Mouse (Mus musculus): ENCODE data around the gene Sipa1l1.

The Sipa1l1 gene

DNA sequence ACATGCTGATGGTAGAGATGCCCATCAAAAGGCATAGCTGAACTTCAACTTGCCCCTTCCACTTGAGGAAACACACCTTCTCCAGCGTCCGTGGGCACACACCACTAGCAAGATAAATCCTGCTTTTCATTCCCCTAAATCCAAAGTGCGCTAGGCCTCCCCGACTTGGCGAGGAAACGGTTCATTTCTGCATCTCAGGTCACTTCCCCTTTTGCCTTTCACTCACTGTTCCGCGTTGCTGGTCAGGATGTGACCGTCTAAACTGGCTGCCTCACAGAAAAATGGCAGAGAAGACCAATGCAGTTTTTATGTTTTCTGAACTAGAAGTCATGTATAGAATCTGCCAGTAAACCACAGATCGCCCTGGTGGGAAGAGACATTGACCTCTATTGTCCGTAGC lies 256.7 kb downstream of the Sipa1l1 start:
- no peak for DNase-seq (ENCODE audit: low spot score in 2 of 2)

DNA sequence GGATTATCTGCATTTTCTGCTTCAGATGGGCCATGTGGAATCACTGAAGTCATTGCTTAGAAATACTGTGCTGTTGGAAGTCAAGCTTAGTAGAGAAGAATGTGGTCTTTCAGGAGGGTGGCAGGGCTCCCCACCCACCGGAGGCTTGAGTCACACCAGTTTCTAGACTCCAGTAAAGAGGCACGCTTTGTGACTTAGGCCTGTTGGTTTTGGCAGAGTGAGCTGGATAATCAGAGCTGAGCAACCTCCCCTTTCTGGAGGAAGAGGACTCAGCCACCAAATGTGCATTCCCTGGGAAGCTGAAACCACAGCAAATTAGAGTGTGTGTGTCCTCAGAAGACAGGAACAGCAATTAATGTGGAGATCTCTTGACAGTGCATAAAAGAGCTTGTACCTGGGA lies 258.3 kb downstream of the Sipa1l1 start:
- no peak for DNase-seq (ENCODE audit: low spot score in 2 of 2)

DNA sequence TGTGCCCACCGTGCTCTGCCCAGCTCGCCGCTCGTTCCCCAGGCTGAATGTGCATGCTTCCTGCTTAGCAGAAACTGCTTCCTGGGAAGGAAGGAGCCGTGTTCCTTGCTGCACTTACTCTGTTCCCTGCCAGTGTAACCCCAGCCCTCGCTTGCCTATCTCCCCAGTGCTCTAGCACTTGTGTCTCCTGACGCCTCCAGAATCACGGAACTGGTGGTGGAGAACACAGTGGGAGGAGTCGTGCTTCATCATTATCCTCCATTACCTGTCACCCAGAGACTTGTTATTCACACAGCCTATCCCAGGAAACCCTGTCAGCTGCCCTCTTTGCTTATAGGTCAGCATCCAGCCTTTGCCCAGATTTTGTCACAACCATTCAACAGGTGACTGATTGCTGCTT lies 259.3 kb downstream of the Sipa1l1 start:
- DNase-seq (ENCODE audit: low spot score in 2 of 2) = no peak

DNA sequence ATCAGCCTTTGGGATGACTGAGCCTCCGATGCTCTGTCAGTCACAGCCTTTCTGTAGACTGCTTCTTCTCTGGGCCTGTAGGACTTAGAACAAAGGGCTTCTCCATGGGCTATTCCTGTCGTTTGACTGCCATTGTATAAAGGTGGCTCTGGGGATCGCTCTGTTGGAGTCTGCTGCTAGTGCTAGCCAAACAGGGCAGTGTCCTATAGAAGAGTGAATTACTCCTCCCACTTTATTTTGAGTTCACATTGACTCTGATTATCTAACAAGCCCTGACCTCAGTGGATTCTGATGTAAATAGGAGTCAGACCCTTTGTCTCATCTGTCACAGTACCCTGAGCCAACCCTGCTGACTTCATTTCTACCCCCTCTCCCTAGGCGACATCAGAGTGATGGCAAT lies 264.2 kb downstream of the Sipa1l1 start:
- no peak for DNase-seq (ENCODE audit: low spot score in 2 of 2)

DNA sequence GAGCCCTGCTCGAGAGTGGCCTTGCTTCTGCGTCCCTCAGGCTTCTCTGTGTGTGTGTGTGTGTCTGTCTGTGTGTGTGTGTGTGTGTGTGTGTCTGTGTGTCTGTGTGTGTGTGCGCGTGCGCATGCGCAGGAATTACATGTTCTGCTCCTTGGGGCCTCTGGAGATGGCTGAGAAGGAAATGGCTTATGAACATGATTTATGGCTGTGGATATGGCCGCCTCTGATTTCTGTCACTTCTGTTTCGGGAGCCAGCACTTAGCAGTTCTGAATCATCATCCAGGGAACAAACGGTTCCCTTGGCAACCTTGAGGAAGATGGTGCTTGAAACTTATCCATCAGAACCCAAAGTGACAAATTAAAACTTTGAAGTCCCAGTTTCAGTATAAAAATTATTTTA lies 265.5 kb downstream of the Sipa1l1 start:
- DNase-seq (ENCODE audit: low spot score in 2 of 2) = no peak

DNA sequence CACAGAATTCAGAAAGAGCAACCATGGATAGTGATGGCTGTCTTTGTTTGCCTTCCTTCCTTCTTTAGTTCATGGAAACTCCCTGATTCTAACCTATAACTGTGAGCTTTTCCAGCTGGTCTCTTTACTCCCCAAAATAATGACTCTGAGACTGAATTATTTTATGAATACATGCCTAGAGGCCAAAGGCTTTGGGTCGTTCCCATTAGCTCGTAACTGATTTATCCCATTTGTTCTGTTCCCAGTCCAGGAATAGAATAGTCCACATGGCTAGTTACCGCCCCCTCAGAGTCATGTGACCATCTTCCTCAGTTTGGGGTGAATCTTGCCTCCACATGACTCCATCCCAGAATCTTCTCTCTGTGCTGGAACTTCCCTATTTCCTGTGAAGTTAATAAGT lies 272.4 kb downstream of the Sipa1l1 start:
- no peak for DNase-seq (ENCODE audit: low spot score in 2 of 2)

DNA sequence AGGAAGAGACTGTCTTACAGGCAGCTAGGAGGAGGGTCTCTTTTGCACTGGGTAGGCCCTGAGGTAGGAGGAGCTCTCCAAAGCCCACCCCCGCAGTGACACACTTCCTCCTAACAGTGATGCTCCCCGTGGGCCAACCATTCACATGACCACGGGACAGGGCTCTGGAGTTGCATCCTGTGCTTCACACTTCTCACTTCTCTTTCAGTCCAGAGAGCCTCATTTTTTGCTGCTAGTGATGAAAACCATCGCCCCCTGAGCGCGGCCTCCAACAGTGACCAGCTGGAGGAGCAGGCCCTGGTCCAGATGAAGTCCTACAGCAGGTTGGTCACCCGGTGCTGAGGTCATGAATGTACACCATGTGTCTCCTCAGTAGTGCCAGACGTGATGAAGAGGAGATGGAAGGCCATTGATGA lies 277.5 kb downstream of the Sipa1l1 start:
- no peak for DNase-seq (ENCODE audit: low spot score in 2 of 2)

DNA sequence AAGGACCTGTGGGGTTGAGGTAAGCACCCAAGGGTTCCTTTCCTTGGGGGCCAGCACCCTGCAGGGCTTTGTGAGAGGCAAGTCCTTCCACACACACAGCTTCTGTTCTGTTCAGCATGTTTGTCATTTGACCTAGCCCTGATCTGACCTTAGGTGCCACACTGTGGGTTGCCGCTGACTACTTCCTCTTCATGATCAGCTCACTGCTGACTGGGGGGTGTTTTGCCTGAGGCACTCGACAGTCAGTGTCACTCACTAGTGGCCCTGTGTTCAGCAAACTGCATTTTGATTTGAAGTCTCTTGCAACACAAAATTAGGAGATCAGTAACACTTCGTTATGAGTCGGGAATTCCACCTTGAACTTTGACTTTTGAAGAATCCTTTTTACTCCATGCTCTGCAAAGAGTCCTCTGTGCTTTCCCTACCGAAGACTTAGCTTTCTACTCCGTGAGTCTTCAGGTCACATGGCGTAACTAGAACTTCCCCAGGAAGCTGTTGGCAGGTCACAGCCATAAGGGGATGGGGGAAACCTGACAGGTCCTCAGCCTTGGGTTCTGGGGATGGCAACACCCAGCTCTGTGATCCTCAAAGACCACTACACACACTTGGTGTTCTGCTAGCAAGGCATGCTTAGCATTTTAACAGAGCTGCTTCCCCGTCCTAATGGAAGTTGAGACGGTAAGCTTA lies 279.2 kb downstream of the Sipa1l1 start:
- no peak for DNase-seq (ENCODE audit: low spot score in 2 of 2)

DNA sequence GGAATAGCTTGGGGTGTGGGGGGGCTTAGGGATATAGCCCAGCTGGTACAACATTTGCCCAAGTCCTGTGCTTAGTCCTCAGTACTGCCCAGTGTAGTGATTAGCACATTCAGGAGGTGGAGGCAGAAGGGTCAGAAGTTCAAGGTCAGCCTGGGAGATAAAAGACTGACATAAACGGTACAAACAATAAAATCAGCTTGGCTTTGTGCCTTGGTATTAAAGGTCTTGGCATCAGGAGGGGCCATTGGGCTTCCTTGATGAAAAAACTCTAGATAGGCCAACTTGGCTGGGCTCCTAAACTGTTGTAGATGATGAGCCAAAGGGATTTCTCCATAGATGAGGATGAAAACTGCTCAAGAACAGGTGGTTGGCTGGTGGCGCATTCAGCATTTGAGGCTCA lies 283.3 kb downstream of the Sipa1l1 start:
- no peak for DNase-seq (ENCODE audit: low spot score in 2 of 2)

DNA sequence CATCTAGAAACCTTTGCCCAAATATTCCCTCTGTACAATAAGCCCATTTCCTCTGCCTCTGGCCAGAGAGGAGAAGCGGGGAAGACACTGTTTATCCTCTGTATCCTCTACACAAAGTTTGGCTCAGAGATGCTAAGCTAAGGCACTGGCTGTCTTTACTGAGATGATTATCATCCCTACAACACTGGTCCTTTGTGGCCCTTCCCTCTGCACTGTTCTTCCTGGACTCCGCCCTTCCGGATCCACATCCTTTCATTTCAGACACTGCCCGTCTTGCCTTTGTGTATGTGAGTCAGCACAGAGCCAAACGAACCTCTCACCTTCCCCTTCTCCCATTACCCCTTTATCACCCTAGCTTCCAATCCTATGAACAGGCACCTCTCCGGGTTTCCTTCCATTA lies 285.3 kb downstream of the Sipa1l1 start:
- DNase-seq (ENCODE audit: low spot score in 2 of 2) = no peak

DNA sequence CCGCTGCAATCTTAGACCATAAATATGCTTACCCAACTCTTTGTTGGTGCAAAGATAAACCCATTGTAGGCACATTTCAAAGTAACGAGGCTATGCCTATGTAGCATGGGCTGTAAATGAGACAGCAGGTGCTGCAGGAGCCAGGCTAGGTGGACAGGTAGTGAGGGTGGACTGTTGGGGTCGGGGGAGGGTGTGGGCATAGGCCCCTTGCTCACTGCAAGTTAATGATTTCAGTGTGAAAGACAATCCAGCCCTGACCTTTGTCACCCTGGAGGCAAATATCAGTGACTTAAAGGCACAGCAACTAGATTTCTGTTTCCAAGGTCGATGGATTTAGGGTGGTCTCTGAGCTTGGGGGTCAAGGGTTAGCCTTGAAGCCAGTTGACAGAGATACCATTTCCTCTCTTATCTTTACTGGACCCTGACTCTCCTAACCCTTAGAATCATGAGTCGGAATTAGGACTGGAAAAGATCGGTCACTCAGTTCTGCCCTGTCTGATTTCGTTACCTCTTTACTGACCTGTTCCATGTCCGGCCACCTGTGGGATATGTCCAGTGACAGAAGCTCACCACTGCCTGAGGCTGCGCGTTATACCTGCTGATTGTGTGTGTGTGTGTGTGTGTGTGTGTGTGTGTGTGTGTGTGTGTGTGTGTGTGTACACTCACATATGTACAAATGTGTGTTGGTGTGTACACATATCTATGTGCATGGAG lies 286.7 kb downstream of the Sipa1l1 start:
- no peak for DNase-seq (ENCODE audit: low spot score in 2 of 2)

DNA sequence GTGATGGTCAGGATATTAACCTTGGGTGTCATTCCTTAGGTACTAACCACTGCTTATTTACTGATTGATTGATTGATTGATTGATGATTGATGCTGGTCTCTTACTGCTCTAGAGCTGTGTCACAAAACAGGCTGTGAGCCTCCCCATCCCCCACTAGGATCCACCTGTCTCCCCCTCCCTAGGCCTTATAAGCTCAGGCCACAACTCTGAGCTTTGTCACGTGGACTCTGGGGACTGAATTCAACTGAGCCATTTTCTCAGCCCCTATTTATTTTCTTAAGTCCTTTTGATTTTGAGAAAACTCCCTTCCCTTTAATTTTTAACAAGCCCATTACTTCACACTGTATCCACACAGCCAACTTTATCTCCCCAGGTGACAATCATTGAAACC lies 287.3 kb downstream of the Sipa1l1 start:
- no peak for DNase-seq (ENCODE audit: low spot score in 2 of 2)

DNA sequence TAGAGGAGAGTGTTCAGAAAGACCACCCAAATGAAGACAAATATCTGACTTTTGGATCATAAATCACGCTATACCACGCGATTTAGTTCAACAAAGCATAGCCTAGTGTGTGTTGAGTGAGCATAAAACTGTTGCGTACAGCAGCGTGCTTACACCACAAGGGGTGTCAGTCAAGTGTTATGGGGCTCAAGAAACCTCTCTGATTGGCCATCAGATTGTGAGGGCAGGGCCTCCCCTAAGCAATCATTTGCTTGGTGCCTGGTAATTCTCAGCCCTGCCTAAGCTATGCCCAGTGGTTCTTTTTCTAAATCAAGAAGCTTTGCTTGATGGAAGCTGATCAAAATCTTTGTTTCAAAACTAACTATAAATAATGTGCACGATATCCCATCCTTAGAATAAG lies 288.5 kb downstream of the Sipa1l1 start:
- no peak for DNase-seq (ENCODE audit: low spot score in 2 of 2)

DNA sequence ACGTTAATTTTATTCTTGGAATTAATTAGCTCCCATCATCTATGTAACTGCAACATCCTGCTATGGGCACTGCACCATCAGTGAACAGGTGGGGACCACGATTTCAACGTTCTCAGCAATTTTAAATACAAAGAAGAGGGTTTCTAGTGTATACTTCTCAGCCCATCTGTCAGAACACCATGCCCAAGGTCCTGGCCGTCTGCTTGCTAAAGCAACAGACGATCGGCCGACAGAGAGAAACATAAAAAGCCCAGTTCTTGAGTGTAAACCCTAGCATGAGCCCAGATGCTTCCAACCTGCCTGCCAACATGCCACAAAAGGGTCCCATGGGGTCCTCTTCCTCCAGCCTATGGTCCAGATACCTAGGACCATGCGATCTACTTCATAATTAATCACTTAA lies 288.9 kb downstream of the Sipa1l1 start:
- DNase-seq (ENCODE audit: low spot score in 2 of 2) = no peak

DNA sequence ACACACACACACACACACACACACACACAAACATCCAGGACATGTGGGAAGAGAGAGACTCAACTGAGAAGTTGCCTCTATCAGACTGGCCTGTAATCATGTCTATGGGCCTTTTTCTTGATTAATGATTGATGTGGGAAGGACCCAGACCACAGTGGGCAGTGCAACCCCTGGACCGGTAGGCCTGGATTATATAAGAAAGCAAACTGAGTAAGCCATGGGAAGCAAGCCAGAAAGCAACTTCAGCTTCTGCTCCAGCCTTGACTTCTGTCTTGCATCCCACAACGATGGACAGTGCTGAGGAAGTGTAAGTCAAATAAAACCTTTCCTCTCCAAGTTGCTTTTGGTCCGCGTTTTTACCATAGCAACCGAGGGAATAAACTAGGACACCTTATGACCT lies 298.1 kb downstream of the Sipa1l1 start:
- no peak for DNase-seq (ENCODE audit: low spot score in 2 of 2)

DNA sequence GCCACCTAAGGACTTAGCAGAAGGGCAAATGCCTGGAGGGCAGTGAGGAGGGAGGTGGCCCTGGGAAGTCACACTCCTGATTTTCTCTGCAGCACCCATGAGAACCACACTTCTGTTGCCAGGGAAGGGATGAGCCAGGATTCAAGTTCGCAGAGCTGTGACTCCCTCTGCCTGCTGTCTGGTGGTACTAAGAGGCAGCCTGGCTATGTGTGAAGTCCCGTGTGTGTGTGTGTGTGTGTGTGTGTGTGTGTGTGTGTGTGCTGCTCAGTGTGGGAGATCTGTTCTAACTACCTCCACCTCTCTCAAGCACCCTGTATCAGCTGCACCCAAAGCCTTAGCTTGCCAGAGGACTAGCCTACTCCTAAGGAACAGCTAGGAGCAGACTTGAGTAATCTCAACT lies 298.5 kb downstream of the Sipa1l1 start:
- peak in 1 of 2 experiments; percentile 56 for DNase-seq (ENCODE audit: low spot score in 2 of 2)

DNA sequence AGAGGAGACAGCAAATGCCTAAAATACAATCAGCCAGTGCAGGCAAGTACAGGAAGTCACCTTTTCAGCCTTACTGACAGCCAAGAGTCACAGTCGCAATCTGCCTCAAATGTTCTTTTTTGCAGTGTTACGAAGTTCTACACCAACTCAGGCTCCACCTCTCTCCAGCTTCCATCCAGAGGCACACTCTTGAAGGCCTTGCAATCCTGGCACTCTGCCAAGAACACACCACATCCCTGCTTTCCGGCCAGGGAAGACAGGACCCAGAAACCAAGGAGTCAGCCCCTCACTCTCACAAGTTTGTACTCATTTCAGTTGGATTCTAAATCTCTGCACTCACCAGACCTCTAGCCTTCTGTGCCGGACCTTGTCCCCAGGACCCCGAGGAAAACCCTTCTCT lies 299.3 kb downstream of the Sipa1l1 start:
- DNase-seq (ENCODE audit: low spot score in 2 of 2) = peak in 1 of 2 experiments; percentile 54

DNA sequence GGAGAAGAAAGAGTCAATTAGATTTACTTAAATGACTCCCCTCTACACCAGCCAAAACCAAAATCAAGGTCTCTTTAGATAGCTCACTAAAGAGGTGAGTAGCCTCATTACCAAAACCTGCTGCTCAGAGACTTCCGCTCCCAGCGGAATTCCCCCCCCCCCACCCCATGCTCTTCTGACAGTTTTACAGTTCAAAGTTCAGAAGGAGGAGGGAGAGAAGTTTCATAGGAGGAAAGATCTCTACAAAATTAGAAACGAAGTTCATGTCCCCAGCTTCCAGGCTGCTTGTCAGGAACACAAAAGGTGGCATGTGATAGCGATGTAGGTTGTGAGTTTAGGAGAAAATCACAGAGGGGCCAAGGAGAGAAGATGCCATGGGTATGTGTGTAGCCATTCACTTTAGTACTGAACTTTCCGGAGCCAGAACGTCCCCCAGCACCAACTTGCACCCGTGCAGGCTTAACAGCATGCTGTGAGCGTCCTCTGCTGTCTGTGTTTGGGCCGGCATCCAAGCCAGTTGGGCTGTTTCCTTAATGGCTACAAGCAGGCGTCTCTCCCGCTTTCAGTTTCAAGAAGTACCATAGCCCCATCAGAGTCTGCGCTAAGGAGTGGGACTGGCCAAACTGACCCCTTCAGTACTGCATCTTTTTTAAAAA lies 300.7 kb downstream of the Sipa1l1 start:
- DNase-seq (ENCODE audit: low spot score in 2 of 2) = peak; percentile 74 to 85

DNA sequence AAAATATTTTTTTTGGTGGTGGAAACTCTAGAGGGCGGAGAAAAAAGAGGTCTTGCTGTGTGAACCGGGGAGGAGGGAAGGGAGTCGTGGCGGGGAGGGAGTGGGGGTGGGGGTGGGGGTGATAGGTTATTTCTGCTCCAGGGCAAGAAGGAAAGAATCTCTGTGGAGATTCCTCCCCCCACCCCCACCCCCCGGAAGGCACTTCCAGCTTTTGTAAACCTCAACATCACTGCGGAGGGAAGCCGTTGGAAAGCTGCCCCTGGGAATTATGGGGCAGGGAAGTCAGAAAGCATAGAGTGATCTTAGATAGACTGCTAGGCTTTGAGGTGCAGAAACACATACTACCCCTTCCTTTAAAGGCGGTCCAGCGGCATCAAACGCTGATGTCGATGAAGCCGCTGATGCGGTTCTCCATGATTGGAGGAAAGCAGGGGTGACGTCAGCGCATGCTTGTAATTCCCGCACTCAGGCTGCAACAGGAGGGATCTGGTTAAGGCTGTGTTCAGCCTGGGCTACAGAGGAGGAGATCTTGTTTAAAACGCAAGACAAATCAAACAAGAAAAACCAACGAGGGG lies 301.3 kb downstream of the Sipa1l1 start:
- DNase-seq (ENCODE audit: low spot score in 2 of 2) = peak; percentile 19 to 54

DNA sequence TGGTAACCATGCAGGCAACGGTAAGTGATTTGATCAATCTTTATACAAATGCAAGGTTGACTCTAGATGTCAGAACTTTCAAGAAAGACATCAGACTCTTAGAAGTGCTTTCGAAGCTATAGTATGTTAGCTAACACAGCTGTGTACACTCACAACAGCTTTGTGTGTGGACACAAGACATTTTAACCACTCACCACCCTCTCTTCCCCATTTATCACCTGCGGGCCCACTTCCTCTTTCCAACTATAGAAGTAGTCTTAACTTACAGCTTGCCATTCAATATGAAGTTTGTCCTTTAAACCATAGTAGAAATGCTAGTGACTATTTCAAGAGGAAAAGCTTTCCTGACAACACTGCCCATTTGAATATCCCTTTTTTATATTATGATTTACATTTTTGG lies 303.7 kb downstream of the Sipa1l1 start:
- DNase-seq (ENCODE audit: low spot score in 2 of 2) = no peak

DNA sequence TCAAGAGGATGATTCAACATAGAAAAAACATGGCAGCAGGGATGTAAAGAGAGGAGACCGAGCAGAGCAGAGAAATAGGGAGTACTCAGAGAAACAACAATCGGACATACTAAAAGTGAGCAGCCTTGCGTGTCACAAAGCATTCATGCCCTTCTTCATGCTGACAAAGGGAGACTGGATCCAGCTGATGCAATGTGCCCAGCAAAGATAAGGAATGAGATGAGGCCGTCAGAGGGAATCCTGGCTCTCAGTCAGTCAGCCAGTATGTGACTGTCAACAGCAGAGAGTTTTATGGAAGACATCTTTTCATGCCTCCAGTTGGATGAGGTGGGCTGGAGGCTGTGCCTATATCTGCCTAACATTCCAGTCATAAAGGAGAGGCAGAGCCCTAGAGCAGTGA lies 304.1 kb downstream of the Sipa1l1 start:
- DNase-seq (ENCODE audit: low spot score in 2 of 2) = no peak

DNA sequence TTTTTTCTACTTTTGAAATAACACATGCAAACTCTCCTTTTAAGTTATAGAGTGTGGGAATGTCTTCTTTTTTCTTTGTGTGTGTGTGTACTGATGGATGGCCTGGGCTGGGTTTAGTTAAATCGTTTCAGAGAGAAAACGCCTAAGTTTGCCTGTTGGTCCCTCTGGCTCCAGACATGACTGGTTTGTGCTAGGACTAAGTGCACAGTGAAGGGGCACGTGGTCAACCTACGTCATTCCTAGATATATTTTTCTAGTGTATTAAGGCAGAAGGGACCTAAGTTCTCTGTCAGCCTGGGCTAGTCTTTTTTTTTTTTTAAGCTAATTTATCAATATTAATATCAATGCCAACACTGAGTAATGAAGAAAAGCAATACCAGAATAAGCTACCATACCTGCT lies 305.3 kb downstream of the Sipa1l1 start:
- DNase-seq (ENCODE audit: low spot score in 2 of 2) = no peak

DNA sequence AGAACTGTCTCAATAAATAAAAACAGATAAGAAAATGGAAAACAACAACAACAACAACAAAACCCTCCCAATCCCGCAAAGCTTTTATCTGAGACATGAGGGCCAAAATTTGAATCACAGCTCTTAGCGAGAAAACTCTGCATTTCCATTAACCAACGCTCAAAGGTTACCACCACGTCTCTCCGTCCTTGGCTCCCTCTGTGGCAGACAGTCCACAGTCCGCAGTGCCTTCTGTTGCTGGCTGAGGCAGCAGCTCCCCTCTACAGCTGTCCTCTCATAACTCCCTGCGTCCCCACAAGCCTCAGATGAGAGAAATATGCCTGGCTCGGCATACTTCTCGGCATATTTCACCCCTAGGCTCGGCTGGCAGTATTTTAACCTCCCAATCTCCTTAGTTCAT lies 306.9 kb downstream of the Sipa1l1 start:
- no peak for DNase-seq (ENCODE audit: low spot score in 2 of 2)

Data from spleen, postnatal 4 days (tissue).